Mouse (Mus musculus): ENCODE results near the gene Milr1.
"Not testable (repeated sequence)": the region's sequence is repeated elsewhere in the genome, so short reads cannot be mapped to it uniquely, and the experiment has no call there.

The Milr1 gene

GRCm38 (mm10) chr11:106776960-106777359, 25.9 kb downstream of the Milr1 start:
- no peak for DNase-seq (ENCODE audit: low spot score)

GRCm38 (mm10) chr11:106777395-106777794, 26.4 kb downstream of the Milr1 start:
- no peak for DNase-seq (ENCODE audit: low spot score)

- DNase-seq (ENCODE audit: low spot score): no peak
These were observed 27.1 kb downstream of the Milr1 start for GRCm38 (mm10) chr11:106778132-106778531.

GRCm38 (mm10) chr11:106778589-106779387, 27.8 kb downstream of the Milr1 start:
- peak; percentile 50 for DNase-seq (ENCODE audit: low spot score)

DNA sequence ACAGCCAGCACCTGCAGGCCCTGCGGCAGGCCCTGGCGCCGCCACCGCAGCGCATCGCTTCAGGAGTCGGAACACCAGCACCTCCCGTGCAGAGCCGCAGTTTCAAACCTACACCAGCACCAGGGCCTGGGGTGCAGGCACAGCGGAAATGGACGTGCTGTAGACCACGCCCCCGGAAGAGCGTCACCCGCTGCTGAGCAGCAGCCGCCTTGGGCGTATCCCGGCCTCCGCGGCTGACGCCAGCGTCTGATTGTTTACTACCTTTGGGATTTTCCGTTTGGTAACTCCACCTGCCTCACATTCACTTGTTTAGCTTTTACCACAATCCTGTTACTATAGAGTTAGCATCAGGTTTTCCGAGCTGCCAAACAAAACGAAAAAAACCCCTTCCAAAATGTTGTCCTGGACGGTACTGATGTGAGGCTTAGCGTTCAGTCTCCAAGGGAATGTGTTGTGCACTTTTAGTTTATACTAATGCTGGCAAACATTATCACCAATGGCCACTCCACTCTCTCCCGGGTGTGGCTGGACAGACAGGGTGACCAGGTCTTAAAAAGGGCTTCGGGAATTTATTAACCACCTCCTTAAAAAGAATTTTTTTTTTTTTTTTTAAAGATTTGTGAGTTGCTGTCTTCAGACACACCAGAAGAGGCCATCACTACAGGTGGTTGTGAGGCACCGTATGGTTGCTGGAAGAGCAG, 28.5 kb downstream of the Milr1 start, which contains the start of gene Polg2:
TSS of gene Polg2 (minus strand) at position 150 of the 701 bp plus-strand sequence.
- peak; percentile 95 for DNase-seq (ENCODE audit: low spot score)

DNA sequence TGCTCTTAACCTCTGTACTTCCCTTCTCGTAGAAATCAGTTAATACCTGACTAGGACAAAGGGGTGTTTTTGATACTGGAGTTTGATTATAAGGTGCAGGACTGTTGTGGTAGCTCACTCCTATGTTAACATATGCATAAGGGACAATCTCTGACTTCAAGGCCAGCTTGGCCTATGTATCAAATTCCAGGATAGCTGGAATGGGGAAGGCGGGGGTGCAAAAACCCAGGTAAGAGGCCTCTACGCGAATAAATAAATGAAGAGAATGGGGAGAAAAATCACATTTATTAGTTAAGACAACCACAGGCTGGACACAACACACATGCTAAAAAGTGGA, 29.0 kb downstream of the Milr1 start:
- DNase-seq (ENCODE audit: low spot score): no peak

DNA sequence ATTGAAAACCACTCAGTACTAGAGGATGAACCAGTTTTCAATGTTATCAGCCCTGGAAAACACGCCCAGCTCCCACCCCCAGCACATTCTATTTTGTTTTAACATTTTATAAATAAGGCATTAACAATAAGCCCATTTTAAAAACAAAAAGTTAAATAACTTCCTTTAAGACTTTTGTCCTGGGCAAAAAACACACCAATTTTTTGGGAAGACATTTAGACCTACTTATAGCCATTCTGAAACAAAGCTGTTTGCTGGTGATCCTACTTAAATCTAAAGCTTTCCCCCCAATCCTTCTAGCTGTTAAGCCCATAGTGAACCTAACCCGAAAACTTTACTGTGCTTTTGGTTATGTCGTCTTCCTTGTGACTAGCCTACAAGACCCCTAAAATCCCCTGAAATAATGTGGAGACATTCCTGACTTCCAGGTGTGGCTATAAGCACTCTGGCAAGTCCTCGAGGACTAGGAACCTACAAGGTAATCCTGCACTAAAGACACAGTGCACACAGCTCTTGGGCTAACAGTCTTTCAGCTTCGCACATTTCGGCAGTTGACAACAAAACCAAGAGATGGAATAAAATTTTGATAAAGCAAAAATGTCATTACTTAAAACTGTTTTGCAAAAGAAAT, 29.7 kb downstream of the Milr1 start:
- no peak for DNase-seq (ENCODE audit: low spot score)

- DNase-seq (ENCODE audit: low spot score): not testable (repeated sequence)
These were observed 31.2 kb downstream of the Milr1 start for GRCm38 (mm10) chr11:106782271-106782670.

GRCm38 (mm10) chr11:106782841-106783764, 32.1 kb downstream of the Milr1 start:
- DNase-seq (ENCODE audit: low spot score): no peak

DNA sequence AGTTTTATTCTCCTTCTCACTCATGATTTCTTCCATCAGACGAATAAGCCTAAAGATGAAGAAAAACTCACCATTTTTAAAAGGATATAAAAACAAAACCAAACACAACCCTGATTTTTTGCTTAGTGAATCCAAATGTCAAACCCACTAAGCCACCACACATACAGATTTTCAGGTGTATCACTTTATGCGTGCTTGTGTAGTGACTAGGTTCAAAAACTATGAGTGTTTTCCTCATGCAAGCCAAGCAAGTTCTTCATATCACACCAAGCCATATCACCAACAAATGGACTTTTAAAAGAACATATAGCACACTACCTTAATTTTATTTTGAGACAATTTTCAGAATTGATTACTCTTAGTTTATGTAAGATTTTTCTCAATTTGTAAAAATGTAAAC, 33.5 kb downstream of the Milr1 start:
- no peak for DNase-seq (ENCODE audit: low spot score)

DNA sequence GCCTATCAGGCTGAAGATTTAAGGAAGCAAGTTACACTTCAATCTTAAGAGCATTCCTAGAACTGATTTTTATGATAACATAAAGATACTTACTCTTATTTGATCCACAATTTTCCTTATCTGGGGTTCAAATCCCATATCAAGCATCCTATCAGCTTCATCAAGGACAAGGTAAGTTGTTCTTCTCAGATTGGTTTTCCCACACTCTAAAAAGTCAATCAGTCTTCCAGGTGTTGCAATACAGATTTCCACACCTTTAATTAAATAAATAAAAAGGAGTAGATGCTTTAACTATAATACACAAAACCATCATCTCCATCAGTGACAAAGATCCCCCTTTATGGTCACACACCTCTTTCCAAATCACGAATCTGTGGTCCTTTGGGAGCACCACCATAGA, 34.0 kb downstream of the Milr1 start:
- no peak for DNase-seq (ENCODE audit: low spot score)

DNA sequence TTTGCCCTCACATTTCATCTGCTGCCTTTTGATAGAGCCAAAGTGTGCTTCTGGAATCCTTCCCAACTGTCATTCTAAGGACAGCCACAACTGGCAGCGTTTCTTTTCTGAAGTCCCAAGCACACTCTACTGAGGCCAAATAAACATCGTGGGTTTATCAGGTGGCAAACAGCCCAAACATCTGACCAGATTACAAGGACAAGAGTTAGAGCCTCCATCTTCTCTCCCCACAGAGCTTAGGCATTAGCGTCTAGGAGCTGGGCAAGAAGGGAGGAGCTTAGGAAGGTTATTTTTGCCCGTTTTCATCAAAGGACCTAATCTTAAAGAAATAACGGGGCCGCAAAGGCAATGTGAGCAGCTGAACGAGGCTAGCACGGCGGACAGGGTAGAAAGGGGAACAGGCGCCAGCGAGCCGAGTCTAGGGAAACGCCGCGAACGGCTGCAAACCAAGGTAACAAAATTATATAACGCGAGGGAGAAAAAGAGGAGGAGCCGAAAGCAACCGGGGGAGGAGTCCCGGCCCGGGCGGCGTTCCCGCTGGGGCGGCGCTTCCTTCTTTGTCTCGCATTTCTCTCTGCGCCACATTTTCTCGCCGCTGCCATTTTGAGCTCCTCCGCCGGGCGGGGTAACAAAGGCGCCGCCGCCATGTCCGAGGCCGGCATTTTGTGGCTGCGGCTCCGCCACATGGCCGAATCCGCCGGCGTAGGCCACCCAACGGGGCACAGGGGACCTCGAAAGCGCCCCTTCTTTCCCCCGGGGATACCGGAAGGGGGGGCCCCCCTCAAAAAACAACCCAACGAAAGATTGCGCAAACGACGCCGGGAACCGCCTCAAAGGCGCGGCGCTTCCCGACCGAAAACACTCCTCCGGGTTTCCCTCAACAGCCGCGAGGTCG, 36.4 kb downstream of the Milr1 start:
- peak; percentile 89 for DNase-seq (ENCODE audit: low spot score)

- DNase-seq (ENCODE audit: low spot score): peak; percentile 99
These were observed 37.2 kb downstream of the Milr1 start for GRCm38 (mm10) chr11:106788026-106788774.

GRCm38 (mm10) chr11:106788775-106789459, 37.9 kb downstream of the Milr1 start, which contains the start of the genes Ddx5 and Cep95:
Ddx5 (minus strand) TSS chr11:106789185.
Cep95 (plus strand) TSS chr11:106789252.
- DNase-seq (ENCODE audit: low spot score): peak; percentile 99

- peak; percentile 76 for DNase-seq (ENCODE audit: low spot score)
These were observed 38.6 kb downstream of the Milr1 start for GRCm38 (mm10) chr11:106789649-106790048.

DNA sequence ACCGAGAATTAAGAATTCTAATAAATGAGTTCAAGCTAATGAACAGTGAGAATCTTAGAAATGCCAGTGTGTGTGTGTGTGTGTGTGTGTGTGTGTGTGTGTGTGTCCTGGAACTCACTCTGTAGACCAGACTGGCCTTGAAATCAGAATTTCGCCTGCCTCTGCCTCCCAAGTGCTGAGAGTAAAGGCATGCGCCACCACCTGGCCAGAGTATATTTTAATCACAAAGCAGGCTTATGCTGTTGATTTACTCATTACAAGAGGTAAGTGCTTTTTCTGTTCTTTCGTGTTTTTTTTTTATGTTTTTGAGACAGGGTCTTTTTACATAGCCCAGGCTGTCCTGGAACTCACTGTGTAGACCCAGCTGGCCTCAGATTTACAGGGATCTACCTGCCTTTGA, 42.8 kb downstream of the Milr1 start:
- no peak for DNase-seq (ENCODE audit: low spot score)

DNA sequence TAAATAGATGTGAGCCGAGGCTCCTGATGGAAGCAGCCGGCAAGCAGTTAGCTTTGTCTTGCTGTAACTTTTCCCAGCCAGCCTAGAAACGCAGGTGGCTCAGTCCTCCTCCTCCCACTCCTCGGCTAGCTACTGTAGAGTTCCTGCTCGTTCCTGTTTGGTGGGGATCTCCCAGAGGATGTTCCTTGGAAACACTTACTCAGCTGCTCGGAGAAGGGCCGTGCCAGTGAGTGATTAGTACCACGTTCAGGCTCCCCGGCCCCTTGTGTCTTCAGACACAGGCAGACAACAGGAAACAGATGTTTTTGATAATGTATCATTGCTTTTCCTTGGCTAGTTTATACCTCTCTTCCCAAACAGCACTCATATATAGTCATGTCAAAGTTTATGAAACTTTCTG, 44.7 kb downstream of the Milr1 start:
- DNase-seq (ENCODE audit: low spot score): no peak

- no peak for DNase-seq (ENCODE audit: low spot score)
These were observed 51.1 kb downstream of the Milr1 start for GRCm38 (mm10) chr11:106802069-106802627.

DNA sequence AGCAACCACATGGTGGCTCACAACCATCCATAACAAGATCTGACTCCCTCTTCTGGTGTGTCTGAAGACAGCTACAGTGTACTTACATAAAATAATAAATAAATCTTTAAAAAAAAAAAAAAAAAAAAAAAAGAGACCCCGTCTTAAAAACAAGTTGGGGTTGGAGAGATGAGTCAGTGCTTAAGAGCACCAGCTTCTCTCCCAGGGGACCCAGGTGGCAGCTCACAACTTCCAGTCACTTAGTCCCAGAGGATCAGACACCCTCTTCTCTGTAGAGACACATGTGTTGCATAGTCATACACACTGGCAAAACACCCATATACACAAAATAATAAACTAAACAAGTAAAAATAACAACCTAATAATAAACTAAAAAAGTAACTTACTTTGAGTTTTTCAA, 56.4 kb downstream of the Milr1 start:
- not testable (repeated sequence) for DNase-seq (ENCODE audit: low spot score)

Measured in embryo, embryonic 10.5 days (tissue).